Mouse (Mus musculus): ENCODE results near the gene Pdzk1. TPM values are rescaled to one million over a fixed set of nuclear protein-coding genes. Genes with fewer than 3 reads are reported as not detected.

Pdzk1 gene
- polyA plus RNA-seq, 1 experiment: 143 TPM

DNA sequence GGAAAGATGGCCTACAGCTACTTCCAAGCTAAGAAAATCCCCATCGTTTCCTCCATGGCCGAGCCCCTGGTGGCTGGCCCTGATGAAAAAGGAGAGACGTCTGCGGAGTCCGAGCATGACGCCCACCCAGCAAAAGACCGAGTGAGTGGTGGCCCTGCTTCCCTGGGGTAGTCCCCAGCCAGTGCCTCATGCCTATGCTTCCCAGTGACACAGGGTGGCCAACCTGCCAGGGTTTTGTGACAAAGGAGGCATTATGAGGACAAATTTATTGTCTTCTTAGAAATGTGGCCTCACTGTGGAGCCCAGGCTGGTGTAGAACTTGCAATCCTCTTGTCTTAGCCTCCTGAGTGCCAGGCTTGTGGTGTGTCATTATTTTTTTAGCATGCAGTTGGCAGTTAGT lies 40.0 kb downstream of the Pdzk1 start:
- Histone ChIP-seq H3K4me1 (ENCODE audit: control insufficient read depth, insufficient read depth, low read length) (no peaks in the 10 kb centered on the region), H3K27ac (ENCODE audit: control insufficient read depth, insufficient read depth, low read depth, low read length) (no peak overlapping the region), H3K27me3 (ENCODE audit: control insufficient read depth, insufficient read depth, low read length) (no peaks in the 10 kb centered on the region), H3K4me3 (ENCODE audit: control insufficient read depth, low read depth, low read length) (no peak overlapping the region), H3K36me3 (ENCODE audit: control insufficient read depth, insufficient read depth, low read length) (peaks cover 2% of the 10 kb centered on the region; the same call in 1 of the 2 replicates)
- no peak for TF ChIP-seq POLR2A (IDR thresholded peaks at IDR 0.05; ENCODE audit: control insufficient read depth, low read depth, low read length)
- no peak for TF ChIP-seq CTCF (IDR thresholded peaks at IDR 0.05; ENCODE audit: control insufficient read depth, insufficient read depth, insufficient replicate concordance, low read depth, low read length)

DNA sequence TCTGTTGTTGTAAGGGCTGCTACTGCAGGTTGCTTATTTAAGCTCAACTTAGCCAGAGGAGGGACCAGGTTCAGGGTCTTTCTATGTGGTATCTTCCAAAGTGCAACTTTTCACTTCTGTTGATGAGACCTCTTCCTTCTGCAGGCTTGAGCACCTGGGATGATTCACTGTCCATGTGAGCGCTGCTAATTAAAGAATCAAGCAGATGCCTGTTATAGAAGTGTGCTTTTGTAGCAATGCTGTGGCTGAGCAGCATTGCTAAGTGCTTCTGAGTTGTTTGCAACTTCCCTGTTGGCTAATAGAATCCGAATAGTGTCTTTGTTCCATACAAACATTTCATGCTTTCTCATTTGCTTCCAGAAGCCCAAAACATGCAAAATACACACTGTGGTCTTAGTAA lies 41.2 kb downstream of the Pdzk1 start:
- Histone ChIP-seq H3K27ac (ENCODE audit: control insufficient read depth, insufficient read depth, low read depth, low read length) (no peak overlapping the region), H3K4me1 (ENCODE audit: control insufficient read depth, insufficient read depth, low read length) (no peaks in the 10 kb centered on the region), H3K36me3 (ENCODE audit: control insufficient read depth, insufficient read depth, low read length) (peaks cover 2% of the 10 kb centered on the region; the same call in 1 of the 2 replicates)

DNA sequence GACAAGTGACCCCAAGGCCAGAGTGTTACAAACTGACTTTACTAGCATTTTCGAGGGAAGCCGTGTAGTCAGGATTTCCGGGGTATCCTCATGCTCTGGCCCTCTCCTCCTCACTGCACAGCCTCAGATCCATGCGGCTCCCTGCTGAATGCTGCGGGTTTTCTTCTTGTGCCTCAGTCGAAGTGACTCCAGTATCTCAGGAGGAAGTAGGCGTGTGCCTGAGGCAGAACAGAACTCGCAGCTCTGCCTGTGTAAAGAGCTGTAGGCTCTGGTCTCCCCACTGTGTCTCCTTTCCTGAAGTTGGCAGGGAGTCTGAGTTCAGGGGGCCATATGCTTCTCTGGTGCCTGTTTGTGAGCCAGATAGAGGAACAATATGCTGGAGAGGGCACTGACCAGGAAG lies 42.0 kb downstream of the Pdzk1 start:
- H3K4me3 ChIP-seq (ENCODE audit: control insufficient read depth, low read depth, low read length): no peak overlapping the region
- H3K27me3 ChIP-seq (ENCODE audit: control insufficient read depth, insufficient read depth, low read length): no peaks in the 10 kb centered on the region
- no peak overlapping the region for H3K27ac ChIP-seq (ENCODE audit: control insufficient read depth, insufficient read depth, low read depth, low read length)
- peaks cover 2% of the 10 kb centered on the region; the same call in 1 of the 2 replicates for H3K36me3 ChIP-seq (ENCODE audit: control insufficient read depth, insufficient read depth, low read length)
- H3K4me1 ChIP-seq (ENCODE audit: control insufficient read depth, insufficient read depth, low read length): no peaks in the 10 kb centered on the region
- TF ChIP-seq CTCF (IDR thresholded peaks at IDR 0.05; ENCODE audit: control insufficient read depth, insufficient read depth, insufficient replicate concordance, low read depth, low read length) (no peak), POLR2A (IDR thresholded peaks at IDR 0.05; ENCODE audit: control insufficient read depth, low read depth, low read length) (no peak)

More for the DNA sequence above, 41.2 kb downstream of the Pdzk1 start:
- Histone ChIP-seq H3K4me3 (ENCODE audit: control insufficient read depth, low read depth, low read length) (no peak overlapping the region), H3K27me3 (ENCODE audit: control insufficient read depth, insufficient read depth, low read length) (no peaks in the 10 kb centered on the region)
- TF ChIP-seq CTCF (IDR thresholded peaks at IDR 0.05; ENCODE audit: control insufficient read depth, insufficient read depth, insufficient replicate concordance, low read depth, low read length) (no peak), POLR2A (IDR thresholded peaks at IDR 0.05; ENCODE audit: control insufficient read depth, low read depth, low read length) (no peak)

DNA sequence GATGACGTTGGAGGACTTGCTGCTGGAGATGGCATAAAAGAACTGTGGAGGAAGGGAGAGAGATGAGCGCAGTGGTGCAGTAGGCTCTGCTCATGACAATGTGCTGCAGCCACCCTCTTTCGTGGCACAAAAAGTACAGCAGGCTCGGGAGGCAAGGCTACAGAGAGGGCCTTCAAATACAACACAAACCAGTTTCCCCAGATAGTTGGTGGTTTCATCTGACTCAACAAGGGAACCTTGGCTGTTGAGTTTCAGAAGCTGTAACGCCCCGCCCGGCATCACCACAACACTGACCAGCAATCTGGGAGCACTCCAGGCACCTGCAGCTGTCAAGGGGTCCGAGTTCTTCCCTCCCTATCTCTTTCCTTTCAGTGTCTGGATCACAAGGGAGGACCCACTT lies 43.4 kb downstream of the Pdzk1 start:
- H3K36me3 ChIP-seq (ENCODE audit: control insufficient read depth, insufficient read depth, low read length): peaks cover 2% of the 10 kb centered on the region; the same call in 1 of the 2 replicates
- no peaks in the 10 kb centered on the region for H3K27me3 ChIP-seq (ENCODE audit: control insufficient read depth, insufficient read depth, low read length)
- no peak overlapping the region for H3K27ac ChIP-seq (ENCODE audit: control insufficient read depth, insufficient read depth, low read depth, low read length)
- TF ChIP-seq CTCF (IDR thresholded peaks at IDR 0.05; ENCODE audit: control insufficient read depth, insufficient read depth, insufficient replicate concordance, low read depth, low read length) (no peak), POLR2A (IDR thresholded peaks at IDR 0.05; ENCODE audit: control insufficient read depth, low read depth, low read length) (no peak)
- no peaks in the 10 kb centered on the region for H3K4me1 ChIP-seq (ENCODE audit: control insufficient read depth, insufficient read depth, low read length)
- no peak overlapping the region for H3K4me3 ChIP-seq (ENCODE audit: control insufficient read depth, low read depth, low read length)

DNA sequence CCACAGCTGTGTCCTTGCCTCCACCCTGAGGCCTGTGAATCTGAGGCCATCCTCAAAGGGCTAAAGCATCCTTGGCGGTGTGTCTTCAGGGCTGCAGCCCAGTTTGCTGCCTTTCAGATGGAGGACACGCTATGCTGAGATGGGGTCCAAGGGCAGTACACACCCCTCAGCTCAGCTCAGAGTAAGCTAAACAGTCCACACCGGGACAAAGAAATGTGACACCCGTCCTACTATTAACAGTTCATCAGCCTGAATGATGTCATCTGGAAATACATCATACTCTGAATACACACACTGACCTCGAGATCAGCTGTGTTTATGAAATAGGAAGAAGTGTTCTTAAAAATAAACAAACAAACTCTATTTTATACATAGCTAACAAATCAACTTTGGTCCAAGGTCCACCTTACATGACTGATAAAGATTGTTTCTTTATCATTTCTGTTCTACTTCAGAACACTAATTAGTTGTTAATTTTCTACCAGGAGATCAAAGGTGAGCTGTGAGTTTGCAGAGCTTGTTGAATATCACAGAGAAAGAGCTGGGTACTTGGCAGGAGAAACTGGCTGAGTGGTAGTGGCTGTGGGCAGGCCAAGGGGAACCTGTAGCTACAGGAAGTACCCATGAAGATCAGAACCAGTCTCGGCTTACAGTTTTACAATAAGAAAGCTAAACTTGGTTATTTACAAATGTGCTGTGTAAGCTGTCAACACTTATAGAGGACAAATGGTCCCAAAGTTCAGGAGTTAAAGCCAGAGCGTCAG lies 45.9 kb downstream of the Pdzk1 start:
- H3K4me1 ChIP-seq (ENCODE audit: control insufficient read depth, insufficient read depth, low read length): no peaks in the 10 kb centered on the region
- no peak overlapping the region for H3K27ac ChIP-seq (ENCODE audit: control insufficient read depth, insufficient read depth, low read depth, low read length)
- no peak for TF ChIP-seq CTCF (IDR thresholded peaks at IDR 0.05; ENCODE audit: control insufficient read depth, insufficient read depth, insufficient replicate concordance, low read depth, low read length)
- no peak for TF ChIP-seq POLR2A (IDR thresholded peaks at IDR 0.05; ENCODE audit: control insufficient read depth, low read depth, low read length)
- H3K4me3 ChIP-seq (ENCODE audit: control insufficient read depth, low read depth, low read length): no peak overlapping the region
- no peaks in the 10 kb centered on the region for H3K27me3 ChIP-seq (ENCODE audit: control insufficient read depth, insufficient read depth, low read length)
- peaks cover 2% of the 10 kb centered on the region; the same call in 1 of the 2 replicates for H3K36me3 ChIP-seq (ENCODE audit: control insufficient read depth, insufficient read depth, low read length)

DNA sequence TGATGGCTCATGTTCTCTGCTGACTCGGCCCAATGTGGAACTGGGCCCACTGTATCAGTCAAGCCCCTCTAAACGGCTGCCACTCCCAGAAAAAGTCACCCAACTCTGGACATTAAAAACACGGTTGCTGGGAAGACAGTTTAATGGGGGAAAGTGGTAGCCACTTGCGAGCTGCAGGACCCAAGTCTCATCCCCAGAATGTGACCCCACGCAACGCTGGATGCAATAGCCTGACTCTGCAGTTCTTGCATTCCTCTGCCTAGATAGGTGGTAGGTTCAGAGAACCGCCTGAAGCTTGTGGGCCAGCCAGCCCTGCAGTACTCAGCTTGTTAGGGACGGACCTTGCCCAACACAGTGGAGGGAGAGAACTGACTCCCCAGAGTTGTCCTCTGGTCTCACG lies 50.5 kb downstream of the Pdzk1 start:
- no peaks in the 10 kb centered on the region; the same call in 1 of the 2 replicates for H3K36me3 ChIP-seq (ENCODE audit: control insufficient read depth, insufficient read depth, low read length)
- H3K27ac ChIP-seq (ENCODE audit: control insufficient read depth, insufficient read depth, low read depth, low read length): no peak overlapping the region
- TF ChIP-seq POLR2A (IDR thresholded peaks at IDR 0.05; ENCODE audit: control insufficient read depth, low read depth, low read length) (no peak), CTCF (IDR thresholded peaks at IDR 0.05; ENCODE audit: control insufficient read depth, insufficient read depth, insufficient replicate concordance, low read depth, low read length) (no peak)
- no peak overlapping the region for H3K4me3 ChIP-seq (ENCODE audit: control insufficient read depth, low read depth, low read length)
- no peaks in the 10 kb centered on the region for H3K27me3 ChIP-seq (ENCODE audit: control insufficient read depth, insufficient read depth, low read length)
- no peaks in the 10 kb centered on the region for H3K4me1 ChIP-seq (ENCODE audit: control insufficient read depth, insufficient read depth, low read length)

DNA sequence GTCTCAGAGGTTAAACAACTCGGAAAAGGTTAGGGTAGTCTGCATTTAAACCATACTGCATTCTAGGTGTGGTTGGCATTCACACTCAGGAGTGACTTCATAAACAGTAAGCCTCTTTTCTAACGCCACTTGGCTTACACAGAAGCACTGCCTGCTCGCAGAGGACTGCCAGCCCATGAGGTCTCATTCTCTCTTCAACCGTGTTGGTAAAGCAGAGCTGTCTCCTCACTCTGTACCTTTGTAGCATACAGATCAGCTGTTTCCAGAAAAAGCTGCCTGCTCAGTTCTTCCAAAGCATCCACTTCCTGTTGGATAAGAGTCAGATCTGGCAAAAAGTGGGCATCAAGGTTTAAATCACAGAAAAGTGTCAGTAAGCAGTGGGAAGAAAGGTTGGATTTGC lies 51.3 kb downstream of the Pdzk1 start:
- Histone ChIP-seq H3K27ac (ENCODE audit: control insufficient read depth, insufficient read depth, low read depth, low read length) (no peak overlapping the region), H3K4me3 (ENCODE audit: control insufficient read depth, low read depth, low read length) (no peak overlapping the region), H3K36me3 (ENCODE audit: control insufficient read depth, insufficient read depth, low read length) (no peaks in the 10 kb centered on the region; the same call in 1 of the 2 replicates), H3K4me1 (ENCODE audit: control insufficient read depth, insufficient read depth, low read length) (no peaks in the 10 kb centered on the region), H3K27me3 (ENCODE audit: control insufficient read depth, insufficient read depth, low read length) (no peaks in the 10 kb centered on the region)
- no peak for TF ChIP-seq CTCF (IDR thresholded peaks at IDR 0.05; ENCODE audit: control insufficient read depth, insufficient read depth, insufficient replicate concordance, low read depth, low read length)
- TF ChIP-seq POLR2A (IDR thresholded peaks at IDR 0.05; ENCODE audit: control insufficient read depth, low read depth, low read length): no peak
